Mouse (Mus musculus): ENCODE results near the gene Qprt. TPM values are rescaled to one million over a fixed set of nuclear protein-coding genes. Genes with fewer than 3 reads are reported as not detected.

Qprt gene
- 1.9 and 3.6 TPM in 2 replicates for polyA plus RNA-seq (2012; ENCODE audit: low replicate concordance)

GRCm38 (mm10) chr7:127121911-127122270 lies at the start of gene Qprt:
TSS of gene Qprt (minus strand) at chr7:127122226.

DNA sequence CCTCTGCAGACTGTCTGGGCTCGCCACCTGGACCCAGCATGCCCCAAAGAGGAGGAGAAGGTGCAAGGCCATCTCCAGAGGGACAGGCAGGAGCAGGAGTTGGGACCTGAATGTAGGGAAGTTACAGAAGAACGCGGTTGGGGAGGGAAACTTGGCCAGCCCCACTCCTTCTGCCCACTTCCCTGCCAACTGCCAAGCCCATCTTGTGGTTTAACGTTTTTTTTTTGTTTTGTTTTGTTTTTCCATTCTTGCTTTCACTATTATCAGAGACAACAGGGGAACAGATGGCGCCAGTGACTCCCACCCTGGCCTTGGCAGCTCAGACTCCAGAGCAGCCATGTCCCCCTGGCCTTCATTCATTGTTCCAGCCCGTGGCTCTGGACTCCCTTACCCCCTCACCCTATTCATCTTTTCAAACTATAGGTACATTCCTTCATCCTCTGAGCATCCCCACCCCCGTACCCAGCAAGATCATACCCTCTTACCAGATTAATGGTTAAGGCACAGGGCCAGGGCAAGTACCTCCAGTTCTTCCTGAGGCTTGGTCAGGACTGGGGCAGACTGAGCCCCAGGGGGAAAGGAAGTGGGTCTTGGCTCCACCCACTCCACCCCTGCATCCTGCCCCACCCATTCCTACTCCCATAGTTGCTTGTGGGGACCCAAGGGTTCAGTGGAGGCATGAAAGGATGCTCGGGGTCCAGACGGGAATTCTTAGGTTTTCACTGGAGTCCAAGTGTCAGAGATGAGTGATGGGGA lies 15.4 kb upstream of the Qprt start, which contains the start of gene Spn:
Spn (minus strand) TSS at position 562 of the 756 bp plus-strand sequence.

GRCm38 (mm10) chr7:127091114-127091896 lies 30.7 kb downstream of the Qprt start, which contains the start of gene AI467606:
TSS of gene AI467606 (plus strand) at chr7:127091359.

DNA sequence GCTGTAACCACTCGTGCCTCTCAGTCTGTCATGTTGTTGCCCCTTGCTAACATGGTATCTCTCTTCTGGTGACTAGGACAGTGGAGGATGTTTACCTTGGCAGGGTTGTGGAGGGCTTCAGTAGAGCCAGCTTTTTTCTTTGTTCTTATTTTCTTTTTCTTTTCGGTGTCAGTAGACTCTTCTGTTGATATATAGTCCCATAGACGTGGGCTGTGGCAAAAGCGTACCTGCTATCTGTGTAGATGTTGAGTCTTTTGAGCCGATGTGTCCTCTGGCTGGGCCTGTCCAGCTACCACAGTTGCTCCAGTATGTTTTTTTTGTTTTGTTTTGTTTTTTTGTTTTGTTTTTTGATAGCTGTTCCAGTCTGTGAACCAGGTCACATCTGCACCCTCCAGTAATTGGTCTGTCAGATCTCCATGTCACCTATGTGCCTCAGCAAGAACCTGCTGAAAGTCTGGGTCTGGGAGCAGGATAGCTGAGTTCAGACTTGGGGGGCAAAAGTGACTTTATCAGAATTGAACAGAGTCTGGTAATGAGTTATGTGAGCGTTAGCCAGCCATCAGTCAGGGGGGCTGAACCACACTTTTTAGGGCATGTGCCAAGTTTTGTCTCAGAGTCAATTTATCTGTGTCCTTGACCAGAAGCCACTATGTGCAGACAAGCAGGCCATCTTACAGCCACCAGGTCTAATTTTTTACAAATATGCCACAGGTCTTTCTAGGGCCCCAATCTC lies 34.6 kb downstream of the Qprt start, which contains the start of gene Zg16:
Zg16 (minus strand) TSS at position 51 of the 733 bp plus-strand sequence.

Other genes starting within 250 kb of the Qprt start
- gene Taok2, start 237.5 kb downstream of the Qprt start, polyA plus RNA-seq (2012; ENCODE audit: low replicate concordance) = 249 and 381 TPM in 2 replicates
- gene Tmem219, start 199.3 kb downstream of the Qprt start, polyA plus RNA-seq (2012; ENCODE audit: low replicate concordance) = 61.9 and 90.6 TPM in 2 replicates
- gene Kctd13, start 193.3 kb downstream of the Qprt start, polyA plus RNA-seq (2012; ENCODE audit: low replicate concordance) = 31.6 and 58.9 TPM in 2 replicates
- gene Asphd1, start 172.6 kb downstream of the Qprt start, polyA plus RNA-seq (2012; ENCODE audit: low replicate concordance) = not detected in 2 replicates
- gene Sez6l2, start 171.7 kb downstream of the Qprt start, polyA plus RNA-seq (2012; ENCODE audit: low replicate concordance) = 1.1 and 3.1 TPM in 2 replicates
- 99.0 and 127 TPM in 2 replicates for gene Cdipt, start 146.3 kb downstream of the Qprt start, polyA plus RNA-seq (2012; ENCODE audit: low replicate concordance)
- 0.24 TPM in 1 of 2 replicates, not detected in the other for gene Cdiptos, start 146.1 kb downstream of the Qprt start, polyA plus RNA-seq (2012; ENCODE audit: low replicate concordance)
- 12.2 and 16.3 TPM in 2 replicates for gene Mvp, start 107.6 kb downstream of the Qprt start, polyA plus RNA-seq (2012; ENCODE audit: low replicate concordance)
- gene Pagr1b, start 105.7 kb downstream of the Qprt start, polyA plus RNA-seq (2012; ENCODE audit: low replicate concordance) = not detected in 2 replicates
- gene Pagr1a, start 104.9 kb downstream of the Qprt start, polyA plus RNA-seq (2012; ENCODE audit: low replicate concordance) = 0.99 and 28.8 TPM in 2 replicates
- gene Gm42742, start 101.1 kb downstream of the Qprt start, polyA plus RNA-seq (2012; ENCODE audit: low replicate concordance) = 89.5 and 197 TPM in 2 replicates
- gene Prrt2, start 101.0 kb downstream of the Qprt start, polyA plus RNA-seq (2012; ENCODE audit: low replicate concordance) = 0.20 and 7.0 TPM in 2 replicates
- gene Maz, start 95.2 kb downstream of the Qprt start, polyA plus RNA-seq (2012; ENCODE audit: low replicate concordance) = 992 and 1,684 TPM in 2 replicates
- 23.8 and 26.3 TPM in 2 replicates for gene Kif22, start 79.8 kb downstream of the Qprt start, polyA plus RNA-seq (2012; ENCODE audit: low replicate concordance)
- gene Zg16, start 34.9 kb downstream of the Qprt start, polyA plus RNA-seq (2012; ENCODE audit: low replicate concordance) = not detected in 2 replicates
- gene AI467606, start 30.9 kb downstream of the Qprt start, polyA plus RNA-seq (2012; ENCODE audit: low replicate concordance) = 99.5 and 130 TPM in 2 replicates
- 73.3 and 200 TPM in 2 replicates for gene Spn, start 15.6 kb upstream of the Qprt start, polyA plus RNA-seq (2012; ENCODE audit: low replicate concordance)
- 55.9 and 67.9 TPM in 2 replicates for gene Cd2bp2, start 73.8 kb upstream of the Qprt start, polyA plus RNA-seq (2012; ENCODE audit: low replicate concordance)
- gene Tbc1d10b, start 86.2 kb upstream of the Qprt start, polyA plus RNA-seq (2012; ENCODE audit: low replicate concordance) = 87.2 and 117 TPM in 2 replicates
- gene Mylpf, start 86.7 kb upstream of the Qprt start, polyA plus RNA-seq (2012; ENCODE audit: low replicate concordance) = 2.1 TPM in 1 of 2 replicates, not detected in the other
- gene Zfp553, start 110.8 kb upstream of the Qprt start, polyA plus RNA-seq (2012; ENCODE audit: low replicate concordance) = 17.3 and 29.4 TPM in 2 replicates
- 439 and 604 TPM in 2 replicates for gene Sept1, start 110.9 kb upstream of the Qprt start, polyA plus RNA-seq (2012; ENCODE audit: low replicate concordance)
- gene Zfp771, start 122.0 kb upstream of the Qprt start, polyA plus RNA-seq (2012; ENCODE audit: low replicate concordance) = 141 and 154 TPM in 2 replicates
- gene Dctpp1, start 138.5 kb upstream of the Qprt start, polyA plus RNA-seq (2012; ENCODE audit: low replicate concordance) = 23.3 and 79.5 TPM in 2 replicates
- 61.1 and 61.8 TPM in 2 replicates for gene Sephs2, start 151.8 kb upstream of the Qprt start, polyA plus RNA-seq (2012; ENCODE audit: low replicate concordance)
- 8.1 and 8.8 TPM in 2 replicates for gene Itgal, start 174.0 kb upstream of the Qprt start, polyA plus RNA-seq (2012; ENCODE audit: low replicate concordance)
- 5.9 and 11.1 TPM in 2 replicates for gene Zfp768, start 223.4 kb upstream of the Qprt start, polyA plus RNA-seq (2012; ENCODE audit: low replicate concordance)